Mouse (Mus musculus) layer of hippocampus, adult 9-10 months (tissue): Measurements from ENCODE around the gene Unc5c.
A peak's percentile ranks its signal among the peaks of the same experiment; 100 is the strongest.

Source experiments
- DNase-seq: peaks from one replicate; pipeline ENCODE4 v3.0.0; 2022; ENCODE audit warnings: low spot score

Gene Unc5c

GRCm38 (mm10) chr3:141598936-141599335, 133.9 kb downstream of the Unc5c start:
- no peak for DNase-seq

GRCm38 (mm10) chr3:141601072-141601549, 136.1 kb downstream of the Unc5c start:
- no peak for DNase-seq

- no peak for DNase-seq
These were observed 151.7 kb downstream of the Unc5c start for GRCm38 (mm10) chr3:141616718-141617117.

GRCm38 (mm10) chr3:141618675-141619074, 153.7 kb downstream of the Unc5c start:
- no peak for DNase-seq

GRCm38 (mm10) chr3:141621496-141621895, 156.5 kb downstream of the Unc5c start:
- no peak for DNase-seq

GRCm38 (mm10) chr3:141626935-141627638, 162.1 kb downstream of the Unc5c start:
- DNase-seq, result no peak

- no peak for DNase-seq
These were observed 162.6 kb downstream of the Unc5c start for GRCm38 (mm10) chr3:141627639-141627977.

- DNase-seq, result no peak
These were observed 164.4 kb downstream of the Unc5c start for GRCm38 (mm10) chr3:141629431-141629830.

GRCm38 (mm10) chr3:141637900-141638299, 172.9 kb downstream of the Unc5c start:
- no peak for DNase-seq

- DNase-seq, result no peak
These were observed 179.2 kb downstream of the Unc5c start for GRCm38 (mm10) chr3:141644264-141644663.

GRCm38 (mm10) chr3:141646588-141646987, 181.6 kb downstream of the Unc5c start:
- DNase-seq, result no peak

GRCm38 (mm10) chr3:141650658-141651057, 185.6 kb downstream of the Unc5c start:
- no peak for DNase-seq

- peak; percentile 36 for DNase-seq
These were observed 188.9 kb downstream of the Unc5c start for GRCm38 (mm10) chr3:141653915-141654314.

- DNase-seq, result no peak
These were observed 194.2 kb downstream of the Unc5c start for GRCm38 (mm10) chr3:141659041-141659789.

- DNase-seq, result no peak
These were observed 195.3 kb downstream of the Unc5c start for GRCm38 (mm10) chr3:141660065-141661062.

GRCm38 (mm10) chr3:141689113-141689512, 224.1 kb downstream of the Unc5c start:
- DNase-seq, result no peak

GRCm38 (mm10) chr3:141690676-141691075, 225.7 kb downstream of the Unc5c start:
- DNase-seq, result no peak

GRCm38 (mm10) chr3:141691418-141691817, 226.4 kb downstream of the Unc5c start:
- no peak for DNase-seq

GRCm38 (mm10) chr3:141691846-141692245, 226.8 kb downstream of the Unc5c start:
- no peak for DNase-seq

- no peak for DNase-seq
These were observed 234.2 kb downstream of the Unc5c start for GRCm38 (mm10) chr3:141699177-141699576.

GRCm38 (mm10) chr3:141701381-141701909, 236.4 kb downstream of the Unc5c start:
- no peak for DNase-seq

GRCm38 (mm10) chr3:141711601-141712000, 246.6 kb downstream of the Unc5c start:
- no peak for DNase-seq
